Mouse (Mus musculus): ENCODE measurements around the gene Tcf7l2.

DNA sequence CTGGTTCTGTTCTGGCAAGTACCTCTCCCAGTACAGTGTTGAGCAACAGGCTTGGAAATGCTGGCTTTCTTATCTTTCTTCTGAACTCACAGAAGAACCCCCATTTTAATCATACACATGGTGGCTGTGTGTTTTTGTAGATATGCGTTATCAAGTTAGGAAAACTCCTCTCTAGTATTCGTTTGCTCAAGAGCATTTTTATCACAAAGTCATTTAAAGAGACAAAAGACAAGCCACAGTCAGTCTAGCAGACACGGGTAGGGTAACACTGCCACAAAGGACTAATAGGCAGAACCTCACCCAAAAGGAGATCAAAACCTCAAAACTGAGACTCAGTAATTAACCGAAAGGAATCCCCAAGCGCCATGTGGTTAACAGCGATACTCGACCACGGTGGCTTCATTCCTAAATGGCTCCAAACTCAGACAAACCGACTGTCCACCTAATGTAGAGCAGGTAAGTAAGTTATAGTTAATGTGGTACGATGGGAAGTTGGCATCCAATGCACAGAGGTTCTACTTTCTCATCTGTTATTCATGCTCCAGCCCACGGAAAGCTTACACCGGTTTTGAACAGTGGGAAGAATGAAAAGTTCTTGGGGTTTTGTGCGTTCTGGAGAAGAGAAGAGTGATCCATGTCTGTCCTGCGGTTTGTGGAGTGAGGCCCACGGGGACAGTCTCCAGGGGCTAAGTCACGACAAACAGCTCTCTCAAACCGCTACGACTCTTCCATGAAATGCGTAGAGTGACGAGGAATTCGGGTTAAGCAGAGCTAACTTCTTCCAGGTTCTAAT, 196.8 kb downstream of the Tcf7l2 start:
- no peak for TF ChIP-seq POLR2A (IDR thresholded peaks at IDR 0.05; ENCODE audit: low read depth, low read length)
- TF ChIP-seq CTCF (conservative IDR thresholded peaks at IDR 0.05; ENCODE audit: insufficient read depth, insufficient read length, low read depth, low read length): no peak

All from kidney, adult 2 months (tissue).